Mouse (Mus musculus): ENCODE results near the gene Bcar3.
"Not testable (repeated sequence)": the region's sequence is repeated elsewhere in the genome, so short reads cannot be mapped to it uniquely, and the experiment has no call there.

Bcar3 gene

DNA sequence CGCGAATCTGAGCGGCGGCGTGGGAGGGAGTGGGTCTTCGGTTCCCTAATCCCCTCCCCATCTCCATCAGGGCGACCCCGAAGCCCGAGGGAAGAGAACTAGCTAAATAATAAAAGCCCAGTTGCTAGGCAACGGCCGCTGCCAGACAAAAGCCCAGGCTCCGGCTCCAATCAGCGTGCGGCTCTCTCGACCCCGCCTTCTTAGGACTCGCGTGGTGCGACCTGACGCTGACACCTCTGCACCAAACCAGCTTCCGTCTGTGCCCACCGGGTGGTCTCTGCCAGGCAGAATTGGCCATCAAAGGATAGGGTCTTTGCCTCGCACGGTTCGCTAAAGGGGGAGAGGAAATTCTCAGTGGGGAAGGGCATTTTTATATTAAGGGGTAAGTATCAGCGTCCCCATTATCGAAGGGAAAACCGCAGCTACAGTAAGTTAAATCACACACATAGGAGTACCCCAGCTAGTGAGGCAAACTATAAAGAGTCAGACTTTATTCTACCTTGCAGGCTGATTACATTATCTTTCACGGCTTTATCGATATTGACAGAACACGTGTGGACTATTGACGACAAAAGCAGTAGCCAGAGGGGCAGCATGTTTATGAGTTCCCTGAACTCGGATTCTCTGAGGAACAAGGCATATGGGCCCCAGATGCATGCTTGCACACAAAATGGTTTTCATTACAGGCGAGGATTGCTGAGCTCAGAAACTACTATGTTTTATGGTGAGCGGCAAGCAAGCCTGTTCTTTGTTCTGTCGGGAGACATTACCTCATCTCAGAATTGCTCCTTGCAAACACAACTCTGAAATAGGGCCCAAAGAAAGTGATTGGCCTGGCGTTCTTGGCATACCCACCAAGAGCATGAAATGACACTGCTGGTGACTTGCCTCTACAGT, at the start of gene Bcar3:
Gene Bcar3 (plus strand): TSS at position 183 of the 897 bp plus-strand sequence.
- peak; percentile 88 to 89 for DNase-seq (ENCODE audit: low spot score in 2 of 2)

GRCm38 (mm10) chr3:122244759-122245158, 49.2 kb upstream of the Bcar3 start:
- DNase-seq (ENCODE audit: low spot score in 2 of 2): no peak

DNA sequence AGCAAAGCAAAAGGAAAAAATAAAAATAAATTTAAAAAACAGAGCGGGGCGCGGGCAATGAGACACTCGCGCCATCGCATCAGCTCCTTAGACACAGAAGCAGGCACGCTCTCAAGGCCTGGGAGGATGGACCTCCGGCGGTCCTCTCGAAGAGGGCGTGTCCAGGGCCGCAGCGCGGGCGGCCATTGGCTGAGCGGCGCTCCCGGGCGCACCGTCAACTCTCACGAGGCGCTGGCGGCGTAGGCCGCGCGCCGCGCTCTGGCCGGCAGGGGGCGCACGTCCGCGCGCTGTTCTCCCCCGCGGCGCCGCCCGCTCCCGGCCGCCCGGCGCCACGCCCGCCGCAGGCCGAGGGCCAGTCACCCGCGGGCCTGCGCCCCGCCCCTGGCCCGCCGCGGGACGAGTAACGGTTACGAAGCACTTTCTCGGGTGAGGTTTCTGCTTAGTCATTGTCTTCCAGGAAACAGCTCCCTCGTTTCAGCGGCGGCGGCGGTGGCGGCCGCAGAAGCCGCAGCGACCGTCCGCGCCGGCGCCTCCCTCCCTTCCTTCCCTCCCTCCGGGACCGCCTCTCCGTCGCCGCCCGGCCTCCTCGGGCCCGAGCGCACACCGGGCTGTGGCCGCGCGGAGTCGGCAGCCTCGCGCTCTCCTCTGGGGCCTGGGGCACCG, 48.6 kb upstream of the Bcar3 start, which contains the start of gene Gclm:
Gene Gclm (plus strand): TSS at position 343 of the 663 bp plus-strand sequence.
- DNase-seq (ENCODE audit: low spot score in 2 of 2): peak; percentile 79 to 84

DNA sequence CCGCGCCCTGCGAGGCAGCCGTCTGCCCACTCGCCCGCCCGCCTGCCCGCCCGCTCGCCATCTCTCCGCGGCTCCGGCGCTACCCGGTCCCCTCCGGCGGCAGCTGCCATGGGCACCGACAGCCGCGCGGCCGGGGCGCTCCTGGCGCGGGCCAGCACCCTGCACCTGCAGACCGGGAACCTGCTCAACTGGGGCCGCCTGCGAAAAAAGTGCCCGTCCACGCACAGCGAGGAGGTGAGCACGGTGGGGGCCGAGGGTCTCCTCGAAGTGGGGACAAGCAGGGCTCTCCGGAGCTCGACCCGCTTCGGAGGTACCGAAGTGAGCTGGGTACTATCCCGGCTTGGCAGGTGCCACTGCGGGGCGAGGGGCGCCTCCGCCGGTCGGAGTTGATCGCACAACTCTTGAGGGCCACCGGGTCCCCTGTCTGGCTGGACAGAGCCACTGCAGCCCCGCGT, 48.0 kb upstream of the Bcar3 start:
- DNase-seq (ENCODE audit: low spot score in 2 of 2): peak; percentile 15 to 32

DNA sequence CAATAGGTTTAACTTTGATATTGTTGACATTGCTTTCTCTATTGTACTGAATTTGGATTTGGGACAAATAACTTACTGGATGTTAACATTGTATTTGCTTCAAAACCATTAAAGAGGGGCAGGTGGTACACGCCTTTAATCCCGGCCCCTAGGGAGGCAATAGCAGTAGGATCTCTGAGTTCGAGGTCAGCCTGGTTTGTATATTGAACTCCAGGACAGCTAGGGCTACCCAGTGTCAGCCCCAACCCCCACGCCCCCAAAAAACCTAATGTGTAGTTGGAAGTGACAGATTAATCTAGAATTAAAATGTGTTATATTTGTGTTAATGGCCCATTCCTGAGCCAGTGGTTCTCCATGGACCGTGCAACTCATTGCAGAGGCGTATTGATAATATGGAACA, 47.5 kb upstream of the Bcar3 start:
- DNase-seq (ENCODE audit: low spot score in 2 of 2): no peak

DNA sequence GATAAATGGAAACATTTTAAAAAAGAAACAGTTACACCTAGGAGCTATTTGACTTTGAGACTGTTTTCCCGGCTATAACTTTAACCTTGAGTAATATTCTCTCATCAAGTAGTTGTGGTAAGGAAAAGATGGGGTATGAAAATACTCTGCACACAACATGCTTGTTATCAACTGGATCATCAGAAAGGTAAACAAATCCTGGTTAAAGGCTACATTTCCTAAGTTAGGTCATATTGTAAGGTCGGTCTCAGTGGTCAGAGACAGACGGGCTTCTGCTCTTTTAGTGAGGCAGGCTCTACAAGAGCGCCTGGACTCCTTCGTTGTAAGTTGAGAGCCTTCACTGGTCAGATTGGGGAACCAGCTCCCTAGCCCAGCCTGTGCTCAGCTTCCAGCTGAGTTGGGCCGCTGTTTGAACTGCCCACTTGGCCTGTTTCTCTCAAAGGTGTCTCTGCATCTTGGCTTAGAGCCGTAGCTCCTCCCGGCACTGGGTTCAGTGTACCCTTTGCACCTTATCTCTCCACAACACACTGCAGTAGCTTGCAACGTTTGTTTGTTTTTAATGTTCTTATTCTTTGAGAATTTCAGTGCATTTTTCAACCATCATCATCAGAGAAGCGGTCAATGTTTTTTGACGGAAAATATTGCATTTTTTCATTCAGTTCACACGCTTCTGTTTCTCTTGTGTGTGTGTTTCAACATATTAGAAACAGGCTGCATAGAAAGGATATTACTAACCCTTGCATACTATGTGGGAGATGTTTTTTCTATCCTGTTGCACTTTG, 46.8 kb upstream of the Bcar3 start:
- DNase-seq (ENCODE audit: low spot score in 2 of 2): no peak

GRCm38 (mm10) chr3:122247768-122248100, 46.2 kb upstream of the Bcar3 start:
- no peak for DNase-seq (ENCODE audit: low spot score in 2 of 2)

GRCm38 (mm10) chr3:122252466-122253253, 41.3 kb upstream of the Bcar3 start:
- DNase-seq (ENCODE audit: low spot score in 2 of 2): no peak

GRCm38 (mm10) chr3:122254050-122254449, 39.9 kb upstream of the Bcar3 start:
- not testable (repeated sequence) for DNase-seq (ENCODE audit: low spot score in 2 of 2)

DNA sequence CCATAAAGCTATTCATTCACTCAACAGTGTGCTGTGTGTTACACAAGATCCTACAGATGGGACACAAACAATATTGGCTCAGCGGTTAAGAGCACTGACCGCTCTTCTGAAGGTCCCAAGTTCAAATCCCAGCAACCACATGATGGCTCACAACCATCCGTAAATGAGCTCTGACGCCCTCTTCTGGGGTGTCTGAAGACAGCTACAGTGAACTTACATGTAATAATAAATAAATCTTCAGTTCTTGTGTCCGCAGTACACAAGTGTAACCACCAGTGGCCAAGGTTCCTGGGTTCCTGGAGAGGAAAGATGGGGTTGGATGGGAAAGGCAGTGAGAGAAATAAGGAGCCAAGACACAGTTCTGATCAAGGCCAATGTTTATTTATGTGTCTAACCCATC, 23.9 kb upstream of the Bcar3 start:
- DNase-seq (ENCODE audit: low spot score in 2 of 2): no peak

- not testable (repeated sequence) for DNase-seq (ENCODE audit: low spot score in 2 of 2)
Observed at GRCm38 (mm10) chr3:122272565-122272964, 21.4 kb upstream of the Bcar3 start.

- DNase-seq (ENCODE audit: low spot score in 2 of 2): no peak
Observed at GRCm38 (mm10) chr3:122273407-122274240, 20.3 kb upstream of the Bcar3 start.

- peak; percentile 69 to 86 for DNase-seq (ENCODE audit: low spot score in 2 of 2)
Observed at GRCm38 (mm10) chr3:122274241-122275024, 19.5 kb upstream of the Bcar3 start, which contains the start of gene Dnttip2. TSS of gene Dnttip2 (plus strand) at chr3:122274388.

GRCm38 (mm10) chr3:122275111-122275510, 18.8 kb upstream of the Bcar3 start:
- DNase-seq (ENCODE audit: low spot score in 2 of 2): no peak

GRCm38 (mm10) chr3:122287195-122287594, 6.7 kb upstream of the Bcar3 start:
- no peak for DNase-seq (ENCODE audit: low spot score in 2 of 2)

DNA sequence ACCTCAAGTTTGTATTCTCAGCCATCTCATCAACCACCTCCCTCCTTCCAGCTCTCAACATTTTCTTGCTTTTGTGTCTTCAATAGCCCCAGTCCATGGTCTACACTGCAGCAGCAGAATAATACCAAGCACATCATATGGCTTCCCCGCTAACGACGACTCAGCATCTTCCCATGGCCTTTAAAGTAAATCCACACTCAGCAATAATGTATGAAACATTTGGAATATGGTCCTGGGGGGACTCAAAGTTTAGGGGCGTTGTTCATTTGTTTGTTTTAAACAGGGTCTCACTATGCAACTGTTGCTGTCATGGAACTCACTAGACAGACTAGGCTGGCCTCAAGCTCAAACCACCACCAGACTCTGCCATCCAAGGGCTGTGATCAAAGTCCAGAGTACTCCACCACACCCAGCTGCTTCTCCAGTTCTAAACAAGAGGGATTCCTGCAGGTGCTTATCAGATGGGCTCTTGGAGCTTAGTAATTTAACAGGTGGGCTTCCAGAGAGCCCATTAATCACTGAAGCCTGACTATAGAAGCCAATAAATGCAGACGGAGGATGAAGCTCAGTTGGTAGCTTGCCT, 5.2 kb upstream of the Bcar3 start:
- DNase-seq (ENCODE audit: low spot score in 2 of 2): no peak

- not testable (repeated sequence) for DNase-seq (ENCODE audit: low spot score in 2 of 2)
Observed at GRCm38 (mm10) chr3:122289344-122289743, 4.6 kb upstream of the Bcar3 start.

- DNase-seq (ENCODE audit: low spot score in 2 of 2): no peak
Observed at GRCm38 (mm10) chr3:122290696-122291095, 3.2 kb upstream of the Bcar3 start.

DNA sequence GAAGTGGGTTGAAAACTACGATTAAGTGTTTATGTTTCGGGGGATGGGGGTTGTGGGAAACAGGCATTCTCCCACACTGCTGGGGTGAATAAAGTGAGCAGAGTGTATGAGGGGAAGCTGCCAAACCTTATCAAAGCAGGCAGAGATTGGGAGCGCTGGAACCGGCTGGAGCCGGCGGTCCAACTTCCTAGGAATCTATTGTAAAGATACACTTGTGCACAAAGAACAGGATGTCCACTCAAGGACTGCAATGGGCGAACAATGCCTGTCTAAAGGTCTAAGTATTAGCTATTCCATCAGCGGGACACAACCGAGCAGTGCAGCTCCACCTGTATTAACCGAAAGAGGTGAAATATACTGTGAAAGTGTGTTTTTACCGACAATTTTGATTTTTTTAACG, 2.1 kb upstream of the Bcar3 start:
- no peak for DNase-seq (ENCODE audit: low spot score in 2 of 2)
